Mouse (Mus musculus) adipose tissue, adult 10 weeks (tissue): ENCODE data around the gene Myo1f. TPM values are rescaled to one million over a fixed set of nuclear protein-coding genes. Genes with fewer than 3 reads are reported as not detected.

Experiments
- polyA plus RNA-seq: library from polyadenylated mRNA; stranded (reverse); fragments of 350-450 nt; fragmentation: Illumina TruSeq; extraction: RNeasy Lipid Tissue Mini Kit (QIAGEN cat#74804); gene quantifications from one replicate; pipeline ENCODE4 v1.2.3, GENCODE M21; 2014; ENCODE audit warnings: low read depth, low replicate concordance

Gene Myo1f
- polyA plus RNA-seq, result 7.1 TPM

DNA sequence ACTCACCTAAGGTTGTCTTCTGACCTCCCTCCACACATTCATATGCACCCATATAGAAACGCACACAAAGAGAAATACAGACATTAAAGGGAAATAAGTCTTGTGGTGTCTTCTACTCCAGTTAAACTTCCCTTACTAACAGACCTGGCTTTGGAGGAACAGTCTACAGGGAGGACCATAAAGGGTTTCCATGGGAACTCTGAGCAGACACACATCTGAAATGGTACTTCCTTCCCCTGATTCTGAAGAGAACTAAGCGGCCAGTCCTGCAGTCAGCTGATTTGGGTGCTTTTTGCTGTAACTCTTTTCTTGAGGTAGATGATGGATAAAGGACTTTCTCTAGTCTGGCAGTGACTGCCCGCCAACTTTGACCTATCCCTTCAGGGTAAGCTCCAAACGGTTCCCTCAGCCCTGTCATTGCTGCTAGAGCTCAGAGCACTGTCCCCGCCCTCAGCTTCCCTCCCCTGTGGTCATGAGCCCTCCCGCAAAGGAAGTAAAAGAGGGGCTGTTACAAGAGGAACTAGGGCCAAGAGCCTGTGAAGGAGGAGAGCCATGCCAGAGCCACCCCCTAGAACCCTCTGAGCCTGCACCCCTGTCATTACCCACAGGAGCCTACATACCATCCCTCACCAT lies at the start of gene Myo1f:
Myo1f (plus strand) TSS at position 485 of the 633 bp plus-strand sequence.

DNA sequence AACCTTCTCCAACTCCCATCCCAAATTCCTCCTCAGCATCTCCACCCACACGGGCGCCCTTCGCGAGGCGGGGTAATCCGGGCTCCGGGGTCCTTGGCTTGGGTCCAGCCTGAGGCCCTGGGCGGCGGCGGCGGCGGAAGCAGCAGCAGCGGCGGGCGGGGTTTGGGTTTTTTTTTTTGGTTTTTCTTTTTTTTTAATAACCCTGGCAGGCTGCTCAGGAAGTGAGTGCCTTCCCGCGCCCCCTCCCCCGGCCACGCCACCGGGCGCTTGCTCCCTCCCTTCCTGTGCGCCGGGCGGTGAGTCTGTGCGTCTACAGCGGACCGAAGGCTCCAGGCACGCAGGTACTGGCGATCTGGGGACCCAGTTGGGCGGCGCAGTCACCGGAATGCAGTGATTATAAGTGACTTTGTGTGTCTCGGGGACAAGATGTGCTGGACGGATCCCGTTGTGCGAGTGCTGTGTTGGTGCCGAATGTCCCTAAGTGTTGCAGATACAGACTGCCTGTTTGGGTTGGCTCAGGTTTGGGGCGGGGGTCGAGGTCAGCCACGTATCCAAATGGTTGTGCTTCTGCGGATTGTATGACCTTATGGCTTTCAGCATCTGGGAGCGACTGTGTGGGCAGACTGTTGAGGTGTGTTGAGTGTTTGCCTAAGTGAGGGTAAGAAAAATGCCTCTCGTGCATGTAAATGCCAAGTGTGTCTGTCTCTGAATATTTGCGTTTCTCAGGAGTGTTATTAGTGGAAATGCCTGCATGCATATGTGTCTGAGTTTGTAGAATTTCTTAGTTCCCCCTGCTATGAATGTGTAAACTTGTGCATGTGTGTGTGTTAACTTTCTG lies 31.4 kb upstream of the Myo1f start, which contains the start of gene Adamts10:
Adamts10 (plus strand) TSS at position 287 of the 838 bp plus-strand sequence.

DNA sequence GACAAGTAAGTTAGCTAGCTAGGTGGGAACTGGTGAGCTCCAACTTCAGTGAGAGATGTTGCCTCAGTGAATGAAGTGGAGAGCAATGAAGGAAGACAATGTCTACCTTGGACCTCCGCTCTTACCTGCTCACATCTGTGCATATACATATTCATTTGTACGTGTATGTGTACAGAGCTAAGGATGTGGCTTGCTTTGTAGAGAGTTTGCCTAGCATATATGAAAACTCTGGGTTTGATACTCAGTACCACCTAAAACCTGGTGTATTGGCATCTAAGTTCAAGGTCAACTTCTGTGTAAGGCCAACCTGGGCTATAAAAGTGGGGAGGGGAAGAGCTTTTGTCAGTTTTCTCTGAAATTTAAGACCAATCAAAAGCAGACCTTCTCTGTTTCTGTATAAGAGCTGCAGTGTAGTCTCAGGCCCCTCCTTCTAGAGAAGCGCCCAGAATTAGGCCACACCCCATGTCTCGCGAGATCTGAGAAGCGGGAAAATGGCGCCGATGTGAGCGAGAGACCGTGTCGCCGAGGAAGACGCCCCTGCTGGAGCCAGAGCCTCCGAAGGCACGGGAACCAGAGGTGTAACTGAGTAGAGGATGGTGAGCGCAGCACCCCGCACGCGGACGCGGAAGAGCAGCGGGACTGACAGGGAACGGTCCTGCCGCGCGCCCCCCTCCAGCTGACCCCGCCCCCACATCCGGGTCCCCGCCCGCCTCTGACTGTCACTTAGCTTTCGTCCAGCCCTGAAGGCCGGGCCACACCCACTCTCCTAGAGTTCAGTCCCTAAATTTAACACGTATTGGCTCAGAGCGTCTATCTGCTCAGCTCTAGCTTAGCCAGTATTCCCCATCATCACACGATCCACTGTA lies 73.3 kb downstream of the Myo1f start, which contains the start of gene Zfp414:
Zfp414 (plus strand) TSS at position 470 of the 866 bp plus-strand sequence.

DNA sequence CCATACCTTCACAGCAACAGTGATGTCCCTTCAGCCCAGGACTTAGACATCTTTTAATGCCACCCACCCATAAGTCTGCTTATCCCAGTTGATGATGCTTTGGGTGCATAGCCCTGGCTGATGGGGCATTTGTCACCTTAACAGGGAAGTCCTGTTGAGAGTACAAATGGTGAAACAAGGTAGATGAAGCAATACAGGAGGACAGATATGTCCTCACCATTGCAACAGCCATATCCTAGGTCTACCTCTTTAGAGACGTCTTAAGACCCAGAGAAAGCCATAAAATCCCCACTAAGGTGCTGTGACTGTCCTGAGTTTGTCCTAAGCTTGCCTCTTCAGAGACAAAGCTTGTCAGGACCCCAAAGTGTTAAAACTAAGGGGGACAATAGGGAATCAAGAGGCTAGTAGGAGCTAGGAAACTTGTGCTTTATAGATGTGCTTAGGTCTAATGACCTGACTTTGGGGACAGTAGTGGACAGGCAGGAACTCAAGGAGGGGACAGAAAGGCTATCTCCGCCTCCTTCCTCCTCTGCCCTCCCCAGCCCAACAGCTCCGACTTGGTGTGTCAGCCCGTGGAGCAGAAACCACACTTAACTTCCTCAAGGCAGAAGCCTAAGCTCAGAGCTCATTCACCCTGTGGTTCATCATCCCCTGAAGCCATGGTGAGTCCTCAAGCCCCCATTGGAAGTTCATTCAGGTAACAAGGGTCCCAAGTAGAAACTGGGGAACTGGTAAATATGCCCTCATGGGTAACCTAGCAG lies 82.2 kb downstream of the Myo1f start, which contains the start of gene Pram1:
Pram1 (plus strand) TSS at position 541 of the 761 bp plus-strand sequence.

Other genes starting within 250 kb of the Myo1f start
- gene Zfp81, start 196.8 kb upstream of the Myo1f start, polyA plus RNA-seq, result 4.9 TPM
- 6.5 TPM for gene Zfp101, start 161.1 kb upstream of the Myo1f start, polyA plus RNA-seq
- 13.2 TPM for gene Actl9, start 122.8 kb upstream of the Myo1f start, polyA plus RNA-seq
- 36.4 TPM for gene Adamts10, start 31.5 kb upstream of the Myo1f start, polyA plus RNA-seq
- gene Zfp414, start 73.4 kb downstream of the Myo1f start, polyA plus RNA-seq, result 39.7 TPM
- gene Pram1, start 82.3 kb downstream of the Myo1f start, polyA plus RNA-seq, result not detected
- gene Hnrnpm, start 131.2 kb downstream of the Myo1f start, polyA plus RNA-seq, result 128 TPM
- gene March2, start 163.0 kb downstream of the Myo1f start, polyA plus RNA-seq, result 86.5 TPM
- gene Rab11b, start 204.8 kb downstream of the Myo1f start, polyA plus RNA-seq, result 136 TPM
- 245 TPM for gene Angptl4, start 226.1 kb downstream of the Myo1f start, polyA plus RNA-seq